Mouse (Mus musculus): ENCODE measurements at regions not wholly inside any gene's neighbourhood (a gene's known extent, or its start where the extent isn't known, plus 50 kb on each side); places are given as distances from the start of the nearest gene placed in this dataset.

GRCm38 (mm10) chr4:8978949-8979348 is 740.1 kb upstream of the Car8 start:
- TF ChIP-seq CTCF (IDR thresholded peaks at IDR 0.05; ENCODE audit: extremely low read depth, insufficient read length, insufficient replicate concordance, low read depth, low read length) (no peak), POLR2A (IDR thresholded peaks at IDR 0.05; ENCODE audit: low read depth, low read length) (no peak)

Data from small intestine, adult 2 months (tissue).